Mouse (Mus musculus) layer of hippocampus, postnatal 10 days (tissue): ENCODE data around the gene Kat2a. TPM values are rescaled to one million over a fixed set of nuclear protein-coding genes. Genes with fewer than 3 reads are reported as not detected.
"Not testable (repeated sequence)": the region's sequence is repeated elsewhere in the genome, so short reads cannot be mapped to it uniquely, and the experiment has no call there.

ENCODE experiments used
- DNase-seq, 2 experiments: peaks; one replicate each; pipeline ENCODE4 v3.0.0; 2021; ENCODE audit warnings: low spot score in 2 of 2
- total RNA-seq, 2 experiments: library from RNA; stranded (reverse); gene quantifications; 2 replicates each; pipeline ENCODE4 v1.2.3; 2021

Kat2a gene
- total RNA-seq, 2 experiments from 2014 or later = 61.6 to 66.2 TPM

DNA sequence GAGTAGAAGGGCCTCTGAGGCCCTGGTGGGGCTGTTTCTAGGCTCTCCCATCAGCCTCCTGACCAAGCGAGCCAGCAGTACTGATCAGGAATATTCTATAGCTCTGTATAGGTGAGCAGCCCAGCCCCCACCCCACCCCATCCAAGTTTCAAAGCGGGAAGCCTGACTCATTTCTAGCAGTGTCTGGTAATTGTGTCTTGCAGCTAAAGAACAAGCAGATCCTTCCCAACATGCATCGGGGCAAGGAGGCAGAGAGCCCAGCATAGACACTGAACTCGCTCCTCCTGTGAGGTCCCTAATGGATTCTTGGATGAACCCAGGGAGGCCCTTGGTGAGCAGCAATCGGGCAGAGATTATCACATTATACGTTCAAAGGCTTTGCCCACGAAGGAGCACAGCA is 34.5 kb downstream of the Kat2a start:
- no peak for DNase-seq

DNA sequence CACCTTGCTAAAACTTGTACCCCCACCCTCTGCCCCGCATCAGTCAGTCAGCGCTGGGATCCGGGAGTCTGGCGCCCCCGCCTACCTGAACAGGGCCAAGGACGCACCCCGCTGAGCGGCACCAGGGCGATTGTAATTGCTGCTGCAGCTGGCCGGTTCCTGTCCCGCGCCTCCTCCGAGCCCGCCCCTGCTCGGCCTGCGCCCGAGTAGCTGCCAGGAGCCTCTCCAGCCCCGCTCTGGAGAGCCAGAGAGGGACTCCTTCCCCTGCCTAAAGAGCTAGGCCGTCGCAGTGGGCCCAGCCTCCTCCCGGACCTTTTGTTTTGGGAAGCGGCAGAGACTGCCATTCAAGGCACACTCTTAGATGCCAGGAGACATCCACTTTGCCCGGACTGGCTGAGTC is 39.1 kb downstream of the Kat2a start:
- peak in 1 of 2 experiments; percentile 44 for DNase-seq

GRCm38 (mm10) chr11:100671956-100672355 is 40.3 kb downstream of the Kat2a start:
- DNase-seq = no peak

DNA sequence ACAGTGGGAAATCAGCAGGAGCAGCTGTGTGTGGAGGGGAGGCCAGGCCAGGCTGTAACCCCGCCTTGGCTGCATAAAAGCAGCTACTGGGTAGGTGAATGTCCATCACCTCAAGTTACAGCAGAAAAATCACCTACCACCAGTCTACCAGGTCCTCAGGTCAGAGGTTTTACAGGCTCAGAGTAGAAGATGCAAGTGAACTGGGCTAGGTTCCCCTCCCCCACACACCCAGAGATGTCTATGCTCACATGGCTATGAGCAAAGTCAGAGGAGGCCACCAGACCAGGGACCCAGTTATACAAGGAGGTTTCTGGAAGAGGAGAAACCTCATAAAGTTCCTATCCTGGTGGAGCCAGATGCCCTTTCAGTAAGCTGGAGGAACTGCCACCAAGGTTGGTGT is 41.2 kb downstream of the Kat2a start:
- DNase-seq = no peak

DNA sequence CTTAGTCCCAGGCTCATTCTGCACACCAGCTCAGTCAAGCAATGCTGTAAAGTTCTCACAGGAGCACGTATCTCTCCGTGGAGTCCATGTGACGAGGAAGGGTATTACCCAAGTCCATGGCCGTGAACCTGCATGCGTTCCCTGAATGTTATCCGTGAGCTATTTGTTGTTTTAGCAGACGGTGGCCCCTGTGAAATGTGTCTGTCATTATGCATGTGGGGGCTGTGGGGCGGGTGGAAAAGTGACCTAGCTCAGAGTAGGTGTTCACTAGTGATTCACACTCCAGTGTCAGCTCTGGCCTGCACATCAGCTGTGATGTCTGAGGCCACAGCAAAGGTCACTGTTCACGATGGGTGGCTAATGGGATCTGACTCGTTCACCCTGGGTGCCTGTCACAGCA is 52.5 kb downstream of the Kat2a start:
- no peak for DNase-seq

DNA sequence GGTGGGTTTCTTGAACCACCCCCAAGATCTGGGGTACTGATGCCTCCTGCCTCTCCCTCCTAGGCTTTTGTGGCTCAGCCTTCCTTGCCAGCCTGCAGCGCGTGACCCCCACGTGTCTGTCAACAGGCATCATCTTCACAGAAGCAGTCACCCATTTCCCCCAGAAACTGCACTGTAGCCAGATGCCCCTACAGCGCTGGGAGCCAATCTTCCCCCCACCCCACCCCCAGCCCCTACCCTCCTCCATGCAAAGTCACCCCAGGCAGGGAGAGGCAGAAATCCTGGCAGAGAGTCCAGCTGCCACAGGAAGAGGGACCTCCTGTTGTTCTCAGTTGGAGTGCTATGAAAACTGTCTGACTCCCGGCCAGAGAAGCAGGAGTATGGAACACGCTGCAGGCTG is 55.8 kb downstream of the Kat2a start:
- DNase-seq = peak; percentile 28 to 45

- not testable (repeated sequence) for DNase-seq
Observed at GRCm38 (mm10) chr11:100655589-100655988, 56.7 kb downstream of the Kat2a start.

Other genes starting within 250 kb of the Kat2a start
- 10 to 100 TPM; 71.8 to 72.9 TPM for gene Klhl11, start 239.7 kb downstream of the Kat2a start, total RNA-seq
- gene Acly, start 184.5 kb downstream of the Kat2a start, total RNA-seq = 100 to 1,000 TPM; 127 to 134 TPM
- gene Ttc25, start 166.9 kb downstream of the Kat2a start, total RNA-seq = 1 to 10 TPM; 1.0 to 1.6 TPM
- gene Cnp, start 137.6 kb downstream of the Kat2a start, total RNA-seq = 10 to 100 TPM; 88.0 to 92.7 TPM
- gene Nkiras2, start 93.2 kb downstream of the Kat2a start, total RNA-seq = 10 to 100 TPM; 25.6 to 27.9 TPM
- gene Dnajc7, start 92.3 kb downstream of the Kat2a start, total RNA-seq = 100 to 1,000 TPM; 250 to 255 TPM
- under 1 TPM; 0.54 to 0.57 TPM for gene Zfp385c, start 20.0 kb downstream of the Kat2a start, total RNA-seq
- gene Dhx58, start 8.2 kb downstream of the Kat2a start, total RNA-seq = 1 to 10 TPM; 1.2 to 1.9 TPM
- not detected for gene Hspb9, start 1.4 kb upstream of the Kat2a start, total RNA-seq
- gene Rab5c, start 25.8 kb upstream of the Kat2a start, total RNA-seq = 100 to 1,000 TPM; 152 to 165 TPM
- gene Kcnh4, start 47.5 kb upstream of the Kat2a start, total RNA-seq = 1 to 10 TPM; 1.5 to 2.2 TPM
- under 1 TPM in 1 of 2 experiments, not detected in 1; 0.62 TPM for gene Hcrt, start 50.5 kb upstream of the Kat2a start, total RNA-seq
- gene Ghdc, start 58.5 kb upstream of the Kat2a start, total RNA-seq = 1 to 10 TPM; 5.5 to 7.2 TPM
- 10 to 100 TPM; 12.2 to 13.0 TPM for gene Stat5b, start 138.3 kb upstream of the Kat2a start, total RNA-seq
- gene Stat5a, start 146.9 kb upstream of the Kat2a start, total RNA-seq = 1 to 10 TPM; 2.4 to 3.9 TPM
- 10 to 100 TPM; 35.9 to 39.0 TPM for gene Stat3, start 227.1 kb upstream of the Kat2a start, total RNA-seq